Mouse (Mus musculus) embryonic facial prominence, embryonic 11.5 days (tissue): Measurements from ENCODE around the gene Cd47. TPM values are rescaled to one million over a fixed set of nuclear protein-coding genes. Genes with fewer than 3 reads are reported as not detected.

Source experiments
- ATAC-seq: fragments of 200-750 bp; cut with Nextera tagmentation; replicated peaks from 2 replicates; pipeline ENCODE4 v1.8.0; 2017; ENCODE audit warnings: low read depth; ENCODE audit not compliant: insufficient number of reproducible peaks, low FRiP score, low TSS enrichment
- DNase-seq: peaks from one replicate; pipeline ENCODE4 v3.0.0-alpha.2; 2015; ENCODE audit warnings: low spot score
- H3K27ac ChIP-seq: fragments of 300-500 bp; sonication (generic); replicated peaks from 2 replicates; pipeline ENCODE4 v1.5.1; 2014; ENCODE audit warnings: mild to moderate bottlenecking, low read depth, low read length, control low read depth
- H3K27me3 ChIP-seq: fragments of 300-500 bp; sonication (generic); 2 replicates; pipeline ENCODE4 v1.6.1; 2014; ENCODE audit warnings: mild to moderate bottlenecking, low read length, moderate library complexity, mixed read lengths; ENCODE audit not compliant: control insufficient read depth, insufficient read depth
- H3K36me3 ChIP-seq: fragments of 300-500 bp; sonication (generic); replicated peaks from 2 replicates; pipeline ENCODE4 v1.6.1; 2014; ENCODE audit warnings: low read depth, mild to moderate bottlenecking, low read length, moderate library complexity, mixed read lengths; ENCODE audit not compliant: control insufficient read depth, insufficient read depth
- H3K4me1 ChIP-seq: fragments of 300-500 bp; sonication (generic); 2 replicates; pipeline ENCODE4 v1.6.1; 2014; ENCODE audit warnings: low read length, mixed read lengths; ENCODE audit not compliant: control insufficient read depth, insufficient read depth
- H3K4me2 ChIP-seq: fragments of 300-500 bp; sonication (generic); 2 replicates; pipeline ENCODE4 v1.6.1; 2014; ENCODE audit warnings: low read depth, mild to moderate bottlenecking, control low read depth, low read length, moderate library complexity
- H3K4me3 ChIP-seq: fragments of 300-500 bp; sonication (generic); 2 replicates; pipeline ENCODE4 v1.5.1; 2014; ENCODE audit warnings: low read depth, low read length, control low read depth
- H3K9ac ChIP-seq: fragments of 300-500 bp; sonication (generic); replicated peaks from 2 replicates; pipeline ENCODE4 v1.6.1; 2014; ENCODE audit warnings: mild to moderate bottlenecking, control low read depth, low read length
- H3K9me3 ChIP-seq: fragments of 300-500 bp; sonication (generic); replicated peaks from 2 replicates; pipeline ENCODE4 v1.6.1; 2016; ENCODE audit warnings: mild to moderate bottlenecking, low read length, inconsistent platforms, mixed read lengths; ENCODE audit not compliant: control insufficient read depth
- WGBS: fragments of 180-500 bp; shearing (Covaris S2); extraction: QIAGEN DNeasy Blood & Tissue Kit; methylation state at CpG from one replicate; pipeline ENCODE4 v1.1.7; 2014; 5-methylcytosine and 5-hydroxymethylcytosine counted together
- polyA plus RNA-seq: library from polyadenylated mRNA; unstranded; fragments of >200 nt; fragmentation: Nextera tagmentation; extraction: Ambion mirVana; gene quantifications from 2 replicates; pipeline ENCODE4 v1.2.1, GENCODE M21; 2014

Gene Cd47
- polyA plus RNA-seq, 1 experiment from 2014 or later, result 48.5 TPM

GRCm38 (mm10) chr16:49937218-49938165, 137.2 kb downstream of the Cd47 start:
- 43% methylated on average over 11 of the region's 11 CpGs for WGBS
- DNase-seq, result no peak
- Histone ChIP-seq H3K4me2 (no peak overlapping the region), H3K27ac (no peak overlapping the region), H3K9ac (no peak overlapping the region), H3K27me3 (no peaks in the 10 kb centered on the region), H3K4me1 (no peaks in the 10 kb centered on the region), H3K9me3 (no peaks in the 10 kb centered on the region), H3K36me3 (no peaks in the 10 kb centered on the region), H3K4me3 (no peak overlapping the region)
- no peak for ATAC-seq

GRCm38 (mm10) chr16:49938483-49939301, 138.4 kb downstream of the Cd47 start:
- DNase-seq, result no peak
- no peak for ATAC-seq
- no peaks in the 10 kb centered on the region for H3K4me1 ChIP-seq
- H3K9me3 ChIP-seq, result no peaks in the 10 kb centered on the region
- no peak overlapping the region for H3K4me3 ChIP-seq
- H3K4me2 ChIP-seq, result no peak overlapping the region
- WGBS, result 63% methylated on average over 7 of the region's 7 CpGs
- H3K27me3 ChIP-seq, result no peaks in the 10 kb centered on the region
- H3K27ac ChIP-seq, result no peak overlapping the region
- H3K9ac ChIP-seq, result no peak overlapping the region
- no peaks in the 10 kb centered on the region for H3K36me3 ChIP-seq

- Histone ChIP-seq H3K9ac (no peak overlapping the region), H3K27ac (no peak overlapping the region), H3K4me1 (no peaks in the 10 kb centered on the region), H3K9me3 (no peaks in the 10 kb centered on the region), H3K27me3 (no peaks in the 10 kb centered on the region), H3K4me2 (no peak overlapping the region), H3K4me3 (no peak overlapping the region), H3K36me3 (no peaks in the 10 kb centered on the region)
- WGBS, result 87% methylated on average over 2 of the region's 2 CpGs
- ATAC-seq (no peak), DNase-seq (no peak)
Observed at GRCm38 (mm10) chr16:49939376-49939775, 139.0 kb downstream of the Cd47 start.

- no peaks in the 10 kb centered on the region for H3K9me3 ChIP-seq
- no peaks in the 10 kb centered on the region for H3K4me1 ChIP-seq
- no peak overlapping the region for H3K4me2 ChIP-seq
- no peaks in the 10 kb centered on the region for H3K27me3 ChIP-seq
- ATAC-seq (no peak), DNase-seq (peak; percentile 63)
- H3K9ac ChIP-seq, result no peak overlapping the region
- no peaks in the 10 kb centered on the region for H3K36me3 ChIP-seq
- H3K4me3 ChIP-seq, result no peak overlapping the region
- no peak overlapping the region for H3K27ac ChIP-seq
Observed at GRCm38 (mm10) chr16:49940473-49940872, 140.1 kb downstream of the Cd47 start.

- peak; percentile 34; the same call in 1 of the 2 replicates for ATAC-seq
- H3K9me3 ChIP-seq, result no peaks in the 10 kb centered on the region
- peak; percentile 79 for DNase-seq
- H3K36me3 ChIP-seq, result no peaks in the 10 kb centered on the region
- H3K9ac ChIP-seq, result no peak overlapping the region
- H3K27me3 ChIP-seq, result no peaks in the 10 kb centered on the region
- H3K4me2 ChIP-seq, result no peak overlapping the region
- WGBS, result 76% methylated on average over 1 of the region's 1 CpGs
- H3K27ac ChIP-seq, result no peak overlapping the region
- H3K4me1 ChIP-seq, result no peaks in the 10 kb centered on the region
- no peak overlapping the region for H3K4me3 ChIP-seq
Observed at GRCm38 (mm10) chr16:49941031-49941430, 140.7 kb downstream of the Cd47 start.

GRCm38 (mm10) chr16:49943726-49944125, 143.4 kb downstream of the Cd47 start:
- no peak for ATAC-seq

GRCm38 (mm10) chr16:49945084-49945483, 144.8 kb downstream of the Cd47 start:
- no peak overlapping the region for H3K4me2 ChIP-seq
- 74% methylated on average over 5 of the region's 5 CpGs for WGBS
- no peak overlapping the region for H3K27ac ChIP-seq
- H3K36me3 ChIP-seq, result no peaks in the 10 kb centered on the region
- no peak overlapping the region for H3K4me3 ChIP-seq
- ATAC-seq (no peak), DNase-seq (no peak)
- H3K27me3 ChIP-seq, result no peaks in the 10 kb centered on the region
- no peaks in the 10 kb centered on the region for H3K4me1 ChIP-seq
- H3K9me3 ChIP-seq, result no peaks in the 10 kb centered on the region
- no peak overlapping the region for H3K9ac ChIP-seq

More at GRCm38 (mm10) chr16:49943726-49944125, 143.4 kb downstream of the Cd47 start:
- H3K36me3 ChIP-seq, result no peaks in the 10 kb centered on the region
- no peak overlapping the region for H3K4me3 ChIP-seq
- H3K9me3 ChIP-seq, result no peaks in the 10 kb centered on the region
- H3K4me1 ChIP-seq, result no peaks in the 10 kb centered on the region
- WGBS, result 85% methylated on average over 1 of the region's 1 CpGs
- no peak overlapping the region for H3K9ac ChIP-seq
- no peak overlapping the region for H3K4me2 ChIP-seq
- no peak overlapping the region for H3K27ac ChIP-seq
- no peak for DNase-seq
- no peaks in the 10 kb centered on the region for H3K27me3 ChIP-seq

GRCm38 (mm10) chr16:49947049-49947448, 146.7 kb downstream of the Cd47 start:
- DNase-seq (no peak), ATAC-seq (no peak)
- no peaks in the 10 kb centered on the region for H3K36me3 ChIP-seq
- H3K4me3 ChIP-seq, result no peak overlapping the region
- no peaks in the 10 kb centered on the region for H3K9me3 ChIP-seq
- no peaks in the 10 kb centered on the region for H3K27me3 ChIP-seq
- WGBS, result 82% methylated on average over 3 of the region's 3 CpGs
- no peak overlapping the region for H3K27ac ChIP-seq
- no peak overlapping the region for H3K9ac ChIP-seq
- no peak overlapping the region for H3K4me2 ChIP-seq
- H3K4me1 ChIP-seq, result no peaks in the 10 kb centered on the region
